Mouse (Mus musculus): ENCODE measurements around the gene Gm42669. TPM values are rescaled to one million over a fixed set of nuclear protein-coding genes. Genes with fewer than 3 reads are reported as not detected.
A peak's percentile ranks its signal among the peaks of the same experiment; 100 is the strongest.

Gene Gm42669
- polyA plus RNA-seq, 1 experiment from 2014 or later = 0.73 TPM

GRCm38 (mm10) chr5:107611224-107611623, 103.8 kb downstream of the Gm42669 start:
- Histone ChIP-seq H3K4me2 (ENCODE audit: low read length) (no peak overlapping the region), H3K4me1 (ENCODE audit: control insufficient read depth, insufficient read depth, low read length) (no peaks in the 10 kb centered on the region), H3K36me3 (ENCODE audit: control insufficient read depth, insufficient read depth, low read length) (peaks cover 3% of the 10 kb centered on the region; the same call in 1 of the 2 replicates), H3K4me3 (ENCODE audit: low read depth, low read length) (no peak overlapping the region), H3K9me3 (replicated peaks; ENCODE audit: control insufficient read depth, low read length, poor library complexity, severe bottlenecking) (no peaks in the 10 kb centered on the region), H3K27me3 (ENCODE audit: control insufficient read depth, insufficient read depth, low read depth, low read length) (no peaks in the 10 kb centered on the region), H3K9ac (ENCODE audit: low read depth, low read length) (no peak overlapping the region), H3K27ac (ENCODE audit: low read length) (no peak overlapping the region)
- WGBS = 3% methylated on average over 2 of the region's 2 CpGs
- ATAC-seq = peak; percentile 71; the same call in 1 of the 2 replicates

DNA sequence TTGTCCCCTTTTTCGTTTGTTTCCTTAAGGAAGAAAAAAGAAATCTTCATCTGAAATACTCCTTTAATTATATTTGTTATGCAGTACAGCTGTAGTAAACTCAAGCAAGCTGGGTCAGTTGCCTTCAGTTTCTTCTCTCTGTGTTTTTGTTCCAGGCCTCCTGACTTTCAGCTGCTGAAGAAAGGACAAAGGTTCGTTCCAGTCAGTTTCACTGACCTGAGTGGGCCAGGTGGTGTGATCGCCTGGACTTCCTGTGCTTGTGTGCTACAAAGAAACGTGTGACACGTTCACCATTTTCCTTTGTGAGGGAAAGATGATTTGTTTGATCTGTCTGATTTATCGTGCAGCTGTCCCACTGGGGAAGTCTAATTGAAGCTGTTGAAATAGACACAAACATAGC, 110.6 kb downstream of the Gm42669 start:
- Histone ChIP-seq H3K27ac (ENCODE audit: low read length) (no peak overlapping the region), H3K4me2 (ENCODE audit: low read length) (no peak overlapping the region), H3K4me3 (ENCODE audit: low read depth, low read length) (no peak overlapping the region), H3K9me3 (replicated peaks; ENCODE audit: control insufficient read depth, low read length, poor library complexity, severe bottlenecking) (no peaks in the 10 kb centered on the region), H3K27me3 (ENCODE audit: control insufficient read depth, insufficient read depth, low read depth, low read length) (no peaks in the 10 kb centered on the region), H3K4me1 (ENCODE audit: control insufficient read depth, insufficient read depth, low read length) (no peaks in the 10 kb centered on the region), H3K9ac (ENCODE audit: low read depth, low read length) (no peak overlapping the region), H3K36me3 (ENCODE audit: control insufficient read depth, insufficient read depth, low read length) (peaks cover 8% of the 10 kb centered on the region; the same call in 1 of the 2 replicates)
- 83% methylated on average over 6 of the region's 6 CpGs for WGBS
- no peak for ATAC-seq

DNA sequence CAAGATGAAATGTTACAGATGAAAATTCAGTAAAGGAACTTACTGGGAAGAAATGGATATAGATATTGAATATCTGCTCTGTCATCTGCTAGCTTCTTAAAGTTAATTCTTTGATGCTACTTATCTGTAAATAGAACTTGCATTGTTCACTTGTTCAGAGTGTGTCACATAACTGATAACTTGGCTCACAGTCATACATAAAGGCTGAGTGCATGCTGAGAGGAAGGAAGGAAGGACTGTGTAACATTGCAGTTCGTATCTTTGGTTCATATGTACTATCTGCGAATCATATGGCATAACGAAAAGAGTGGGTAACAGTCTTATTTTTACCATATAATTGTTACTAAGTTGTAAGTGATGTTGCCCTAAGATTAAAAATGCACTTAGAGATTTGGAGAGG, 113.9 kb downstream of the Gm42669 start:
- no peak for ATAC-seq
- no peak overlapping the region for H3K4me2 ChIP-seq (ENCODE audit: low read length)
- whole genome bisulfite sequencing = 94% methylated on average over 3 of the region's 3 CpGs
- no peaks in the 10 kb centered on the region for H3K4me1 ChIP-seq (ENCODE audit: control insufficient read depth, insufficient read depth, low read length)
- H3K9me3 ChIP-seq (replicated peaks; ENCODE audit: control insufficient read depth, low read length, poor library complexity, severe bottlenecking) = no peaks in the 10 kb centered on the region
- H3K36me3 ChIP-seq (ENCODE audit: control insufficient read depth, insufficient read depth, low read length) = peaks cover 11% of the 10 kb centered on the region
- no peak overlapping the region for H3K9ac ChIP-seq (ENCODE audit: low read depth, low read length)
- H3K27ac ChIP-seq (ENCODE audit: low read length) = no peak overlapping the region
- no peaks in the 10 kb centered on the region for H3K27me3 ChIP-seq (ENCODE audit: control insufficient read depth, insufficient read depth, low read depth, low read length)
- no peak overlapping the region for H3K4me3 ChIP-seq (ENCODE audit: low read depth, low read length)

Other genes with a start within 250 kb of the Gm42669 start
- gene Tgfbr3, start 218.0 kb upstream of the Gm42669 start, polyA plus RNA-seq (2015; fragmentation: Nextera tagmentation; extraction: Ambion mirVana) = 3.5 and 4.3 TPM in 2 replicates
- 3.3 and 3.7 TPM in 2 replicates for gene Brdt, start 176.5 kb upstream of the Gm42669 start, polyA plus RNA-seq (2015; fragmentation: Nextera tagmentation; extraction: Ambion mirVana)
- gene Ephx4, start 104.9 kb upstream of the Gm42669 start, polyA plus RNA-seq (2015; fragmentation: Nextera tagmentation; extraction: Ambion mirVana) = 2.1 and 3.2 TPM in 2 replicates
- not detected in 2 replicates for gene Lpcat2b, start 76.1 kb upstream of the Gm42669 start, polyA plus RNA-seq (2015; fragmentation: Nextera tagmentation; extraction: Ambion mirVana)
- gene Btbd8, start 69.6 kb upstream of the Gm42669 start, polyA plus RNA-seq (2015; fragmentation: Nextera tagmentation; extraction: Ambion mirVana) = 23.5 and 24.9 TPM in 2 replicates
- gene 1700028K03Rik, start 27.1 kb downstream of the Gm42669 start, polyA plus RNA-seq (2015; fragmentation: Nextera tagmentation; extraction: Ambion mirVana) = 0.29 and 0.46 TPM in 2 replicates
- gene Rpap2, start 89.8 kb downstream of the Gm42669 start, polyA plus RNA-seq (2015; fragmentation: Nextera tagmentation; extraction: Ambion mirVana) = 26.2 and 26.4 TPM in 2 replicates
- gene Glmn, start 90.3 kb downstream of the Gm42669 start, polyA plus RNA-seq (2015; fragmentation: Nextera tagmentation; extraction: Ambion mirVana) = 39.8 and 40.4 TPM in 2 replicates
- gene Gfi1, start 218.4 kb downstream of the Gm42669 start, polyA plus RNA-seq (2015; fragmentation: Nextera tagmentation; extraction: Ambion mirVana) = not detected in 2 replicates